Mouse (Mus musculus): ENCODE measurements around the gene Plin5. TPM values are rescaled to one million over a fixed set of nuclear protein-coding genes. Genes with fewer than 3 reads are reported as not detected.

Plin5 gene
- total RNA-seq (2021) = 1 to 10 TPM; 1.2 to 1.9 TPM

DNA sequence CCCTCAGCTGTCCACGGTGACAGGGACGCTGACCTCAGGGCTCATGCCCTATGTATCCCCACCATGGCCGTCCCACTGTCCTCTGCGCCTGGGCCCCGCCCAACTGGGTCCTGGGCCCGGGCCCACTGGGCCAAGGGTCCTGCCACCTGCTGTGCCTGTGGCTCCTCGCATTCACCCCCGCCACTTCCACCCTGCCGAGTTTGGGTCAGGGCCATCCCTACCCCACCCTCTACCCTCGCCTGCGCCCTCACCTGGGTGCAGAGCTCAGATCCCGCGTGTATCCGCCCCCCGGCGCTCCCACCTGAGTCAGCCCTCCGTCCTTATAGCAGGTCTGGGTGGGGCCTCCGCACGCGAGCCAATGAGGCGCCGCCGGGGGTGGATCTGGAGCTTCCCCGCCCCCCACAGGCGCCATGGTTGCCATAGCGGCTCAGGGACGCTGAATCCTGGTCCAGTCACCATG is at the start of gene Plin5:
Plin5 (minus strand) TSS at position 346 of the 460 bp plus-strand sequence.
- DNase-seq = peak; percentile 54
- intact Hi-C loops (cut with DNase I) = no loop called here

DNA sequence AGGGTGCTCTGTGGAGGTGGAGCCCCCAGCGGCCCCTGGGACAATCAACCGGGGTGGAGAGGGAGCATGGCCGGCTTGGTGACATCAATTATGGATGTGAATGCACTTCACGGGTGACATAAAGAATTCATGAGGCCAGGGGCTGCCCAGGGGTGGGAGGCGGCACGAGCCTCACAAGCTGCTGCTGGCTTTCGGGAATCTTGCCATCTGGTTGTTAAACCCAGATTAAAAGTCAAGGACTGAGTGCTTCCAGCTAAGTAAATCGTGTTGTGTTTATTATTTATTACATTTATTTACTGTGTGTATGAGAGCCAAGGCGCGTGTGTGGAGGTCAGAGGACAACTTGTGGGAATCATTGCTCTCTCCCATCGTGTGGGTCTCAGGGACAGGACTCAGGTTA is 48.3 kb upstream of the Plin5 start:
- intact Hi-C loops (cut with DNase I) = no loop called here

DNA sequence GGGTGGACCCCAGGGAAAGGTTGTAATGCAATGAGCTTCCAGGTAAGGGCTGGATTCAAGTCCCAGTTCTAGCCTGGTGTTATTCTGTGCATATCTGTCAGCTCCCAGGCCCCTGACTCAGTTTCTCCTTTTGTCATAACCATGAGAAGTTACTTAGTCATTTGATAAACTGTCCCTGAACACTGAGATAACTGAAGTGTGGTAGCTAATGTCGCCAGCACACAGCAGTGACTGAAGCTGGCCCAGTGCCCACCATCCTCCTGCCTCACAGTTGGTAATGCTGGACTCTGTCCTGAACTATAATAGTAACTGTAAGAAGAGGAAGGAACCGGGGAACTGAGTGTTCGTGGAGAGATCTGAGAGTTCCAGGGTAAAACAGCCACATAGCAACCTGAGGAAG is 47.1 kb upstream of the Plin5 start:
- peak; percentile 54 for DNase-seq
- intact Hi-C loops (cut with DNase I) = no loop called here

More for the DNA sequence above, 48.3 kb upstream of the Plin5 start:
- no peak for DNase-seq

DNA sequence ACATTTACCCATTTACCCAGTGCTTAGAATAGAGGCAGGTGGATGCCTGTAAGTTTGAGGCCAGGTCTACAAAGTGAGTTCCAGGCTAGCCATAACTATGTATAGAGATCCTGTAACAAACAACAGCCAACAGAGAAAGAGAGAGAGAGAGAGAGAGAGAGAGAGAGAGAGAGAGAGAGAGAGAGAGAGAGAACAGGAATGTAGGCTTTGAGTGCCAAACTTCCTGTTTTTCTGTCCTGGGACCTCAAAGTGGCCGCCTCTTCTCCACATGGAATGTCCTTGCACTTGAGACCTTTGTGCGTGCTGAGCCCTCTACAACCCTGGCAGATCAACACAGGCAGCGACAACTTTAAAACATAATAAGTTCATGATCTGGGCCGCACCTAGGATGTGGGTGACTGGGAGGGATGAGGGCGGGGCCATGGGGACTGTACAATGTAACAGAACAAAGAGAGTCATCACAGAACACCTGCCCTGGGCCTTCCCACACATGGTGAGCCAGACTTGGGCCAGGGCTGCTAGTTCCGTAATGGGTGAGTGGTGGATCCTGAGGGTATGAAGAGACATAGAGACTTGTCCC is 46.2 kb upstream of the Plin5 start:
- intact Hi-C loops (cut with DNase I) = no loop called here

DNA sequence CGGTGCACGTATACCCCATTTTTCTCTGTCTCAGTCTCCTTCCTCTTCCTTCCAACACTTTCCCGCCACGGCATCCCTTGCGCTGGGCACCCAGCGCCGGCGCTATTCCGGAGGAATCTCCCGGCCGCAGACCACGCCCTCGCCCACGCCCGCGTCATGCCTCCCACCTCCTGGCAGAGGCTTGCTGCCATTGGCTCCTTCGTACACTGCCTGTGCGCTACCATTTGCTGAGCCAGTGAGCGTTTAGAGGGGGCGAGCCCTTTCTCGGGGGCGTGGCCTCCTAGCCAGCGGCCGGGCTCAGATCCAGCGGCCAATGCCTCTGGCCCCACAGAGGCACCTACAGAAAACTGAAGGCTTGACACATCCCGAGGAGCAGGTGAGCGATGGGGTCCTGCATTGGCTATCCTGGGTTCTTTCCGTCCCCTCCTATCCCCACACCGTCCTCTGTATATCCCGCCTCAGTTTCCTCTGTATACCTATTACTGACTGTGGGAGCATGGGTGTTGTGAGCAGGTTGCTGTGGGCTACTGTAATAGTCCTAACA is 44.9 kb upstream of the Plin5 start, which contains the start of gene Tnfaip8l1:
Tnfaip8l1 (plus strand) TSS at position 247 of the 544 bp plus-strand sequence.
- intact Hi-C loops (cut with DNase I) = no loop called here
- peak; percentile 95 for DNase-seq

More for the DNA sequence above, 46.2 kb upstream of the Plin5 start:
- no peak for DNase-seq

DNA sequence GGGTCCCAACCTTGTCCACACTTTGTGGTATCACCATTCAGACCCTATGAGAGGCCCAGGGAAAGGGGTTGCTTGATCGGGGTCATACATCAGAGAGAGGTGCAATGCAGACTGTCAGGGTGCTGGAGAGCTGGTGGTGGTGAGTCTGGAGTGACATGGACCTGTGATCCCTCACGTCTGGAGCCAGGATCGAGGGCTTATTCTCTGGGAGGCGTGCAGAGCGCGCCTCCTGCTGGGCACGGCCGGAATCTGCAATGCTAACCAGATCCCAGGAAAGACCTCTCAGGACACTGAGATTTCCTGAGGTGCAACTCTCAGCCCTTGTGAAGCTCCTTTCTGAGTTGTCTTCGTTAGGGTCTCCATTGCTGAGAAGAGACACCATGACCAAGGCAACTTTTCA is 42.3 kb upstream of the Plin5 start:
- peak; percentile 59 for DNase-seq
- intact Hi-C loops (cut with DNase I) = no loop called here

DNA sequence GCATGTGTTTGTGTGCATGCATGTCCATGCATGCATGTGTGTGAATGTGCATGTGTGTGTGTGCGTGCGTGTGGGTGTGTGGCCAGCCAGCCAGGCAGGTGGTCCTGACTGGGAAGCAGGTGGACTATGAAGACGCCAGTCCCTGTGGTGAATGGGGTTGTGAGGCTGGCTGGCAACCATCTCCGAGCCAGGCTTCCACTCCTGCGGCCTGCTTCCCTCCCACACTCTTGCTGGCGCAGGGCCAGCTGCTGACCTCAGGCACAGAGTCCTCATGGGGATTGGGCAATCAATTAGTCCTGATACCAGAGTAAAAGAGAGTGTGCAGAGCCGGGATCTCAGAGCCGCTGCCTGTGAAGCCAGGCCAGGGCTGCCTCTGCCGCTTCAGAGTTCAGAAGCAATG is 36.2 kb upstream of the Plin5 start:
- intact Hi-C loops (cut with DNase I) = no loop called here
- peak; percentile 75 for DNase-seq

DNA sequence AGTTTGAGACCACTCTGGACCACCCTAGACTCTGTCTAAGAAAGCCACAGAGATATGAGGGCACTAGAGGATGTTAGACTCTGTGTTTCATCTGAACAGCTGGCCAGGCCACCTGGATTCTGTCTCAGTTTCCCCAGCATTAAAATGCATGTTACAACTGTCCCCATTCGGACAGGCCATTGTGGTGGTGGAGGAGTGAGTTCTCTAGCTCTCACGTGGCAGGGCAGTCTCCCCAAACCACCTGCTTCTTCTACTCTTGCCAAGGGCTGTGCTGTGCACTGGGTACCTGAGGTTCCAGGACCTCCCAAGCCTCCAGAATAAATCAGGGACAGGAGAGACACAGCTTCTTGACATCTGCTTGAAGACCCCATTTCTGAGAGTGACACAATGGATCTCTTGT is 32.5 kb upstream of the Plin5 start:
- intact Hi-C loops (cut with DNase I) = no loop called here
- no peak for DNase-seq

DNA sequence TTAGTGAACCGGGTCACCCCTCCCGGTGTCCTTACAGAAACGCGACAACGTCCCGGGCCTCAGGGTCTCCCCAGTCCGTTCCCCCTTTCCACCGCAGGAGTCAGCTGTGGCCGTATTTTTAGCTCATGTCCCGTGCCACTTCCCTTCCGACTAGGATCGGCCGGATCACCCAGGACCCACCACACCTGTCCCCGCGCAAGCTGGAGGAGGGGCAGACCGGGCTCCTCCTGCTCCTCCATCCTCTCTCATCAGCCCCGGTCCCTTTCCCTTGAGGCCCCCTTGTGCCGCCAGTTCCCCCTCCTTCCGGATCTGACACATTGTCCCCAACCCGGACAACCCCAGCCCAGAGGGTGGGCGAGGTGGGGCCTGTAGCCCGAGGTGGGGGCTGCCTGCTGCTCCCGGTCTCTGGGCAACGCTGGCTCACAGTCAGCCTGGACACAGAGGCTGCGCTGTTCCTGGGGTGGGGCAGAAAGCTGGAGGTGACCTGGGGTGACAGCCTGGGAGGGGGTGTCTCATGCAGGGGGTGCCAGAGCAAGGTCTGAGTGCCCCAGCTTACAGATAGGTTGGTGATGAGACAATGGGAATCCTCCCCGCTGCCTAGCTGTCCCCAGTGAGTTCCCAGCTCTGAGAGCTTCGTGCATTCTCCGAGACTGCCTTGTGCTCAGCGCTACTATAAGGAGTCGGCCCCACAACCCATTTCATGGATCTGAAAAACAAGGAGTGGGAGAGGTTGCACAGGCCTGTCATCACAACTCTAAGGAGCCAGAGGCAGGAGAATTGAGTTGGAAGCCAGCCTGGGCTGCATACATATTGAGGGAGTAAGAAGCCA is 31.6 kb upstream of the Plin5 start:
- intact Hi-C loops (cut with DNase I) = no loop called here
- DNase-seq = no peak

DNA sequence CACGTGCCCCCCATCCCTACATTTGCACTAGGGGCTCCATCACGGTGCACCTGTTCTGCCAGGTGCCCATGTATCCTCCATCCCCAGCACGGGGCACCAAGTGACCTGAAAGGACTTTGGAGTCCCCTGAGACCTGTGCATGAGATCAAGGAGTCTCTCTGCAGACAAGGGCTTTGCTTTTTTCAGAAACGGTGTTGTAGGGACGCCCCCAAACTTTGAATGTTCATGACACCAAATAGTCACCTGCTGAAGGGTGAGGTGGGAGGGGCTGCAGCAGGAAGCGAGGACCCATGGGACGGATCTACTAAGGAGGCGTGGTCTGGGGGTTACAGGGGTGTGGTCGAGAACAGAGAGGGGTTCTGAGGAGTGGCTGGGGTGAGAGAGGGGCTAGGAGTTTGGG is 30.9 kb upstream of the Plin5 start:
- intact Hi-C loops (cut with DNase I) = no loop called here

DNA sequence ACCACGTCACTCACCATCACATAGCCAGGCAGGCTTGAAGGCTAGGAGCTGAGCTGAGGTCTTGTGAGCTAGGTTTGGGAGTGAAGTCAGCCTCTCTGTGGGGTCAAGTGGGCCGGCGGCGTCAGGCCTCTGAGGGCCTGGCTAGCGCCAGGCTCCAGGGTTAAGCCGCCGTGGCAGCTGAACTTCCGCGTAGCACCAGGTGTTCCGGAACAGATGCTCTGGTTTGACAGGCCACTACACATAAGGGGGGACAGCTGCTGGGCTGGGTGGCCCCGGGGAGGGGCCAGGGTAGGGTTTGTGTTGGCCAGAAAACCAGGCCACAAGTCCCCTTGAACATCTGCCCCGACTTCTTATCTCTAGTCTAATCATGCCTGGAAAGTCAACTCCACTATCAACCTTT is 30.0 kb upstream of the Plin5 start:
- intact Hi-C loops (cut with DNase I) = no loop called here

More for the DNA sequence above, 30.9 kb upstream of the Plin5 start:
- no peak for DNase-seq

DNA sequence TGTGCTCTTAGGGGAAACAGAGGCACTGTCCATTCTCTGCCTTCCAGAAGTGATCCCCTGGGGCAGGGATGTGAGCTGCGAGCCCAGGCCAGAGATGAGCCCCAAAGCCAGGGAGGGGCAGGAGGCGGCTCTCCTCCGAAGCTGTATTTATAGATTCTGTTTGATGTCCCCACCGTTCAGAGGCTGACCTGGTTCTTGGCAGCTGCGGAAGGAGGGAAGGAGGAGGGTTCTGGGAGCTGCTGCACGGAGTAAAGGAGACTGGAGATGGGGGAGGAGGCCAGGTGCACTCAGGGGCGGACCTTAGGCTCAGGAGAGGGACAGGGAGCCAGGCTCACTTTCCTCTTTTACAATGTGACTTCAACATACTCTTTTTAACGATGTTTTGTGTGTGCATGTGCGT is 28.7 kb upstream of the Plin5 start:
- no peak for DNase-seq
- intact Hi-C loops (cut with DNase I) = no loop called here

More for the DNA sequence above, 30.0 kb upstream of the Plin5 start:
- no peak for DNase-seq

DNA sequence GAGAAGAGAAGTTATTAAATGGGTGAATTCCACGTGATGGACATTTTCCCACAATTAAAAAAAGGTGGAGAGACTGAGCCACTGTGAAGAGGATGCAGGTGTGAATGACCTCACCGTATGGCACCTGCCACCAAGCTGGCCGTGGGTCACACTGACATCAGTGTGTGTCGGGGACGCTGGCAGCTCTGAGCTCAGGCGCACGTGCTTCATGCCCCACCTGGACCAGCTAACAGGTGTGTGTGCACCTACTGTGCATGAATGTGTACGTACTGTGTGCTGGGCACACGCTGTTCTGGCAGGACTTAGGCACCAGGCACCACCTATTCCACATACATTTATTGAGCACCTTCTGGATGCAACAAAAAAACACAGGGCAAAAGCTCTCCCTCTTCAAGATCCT is 27.1 kb upstream of the Plin5 start:
- DNase-seq = no peak
- intact Hi-C loops (cut with DNase I) = no loop called here

DNA sequence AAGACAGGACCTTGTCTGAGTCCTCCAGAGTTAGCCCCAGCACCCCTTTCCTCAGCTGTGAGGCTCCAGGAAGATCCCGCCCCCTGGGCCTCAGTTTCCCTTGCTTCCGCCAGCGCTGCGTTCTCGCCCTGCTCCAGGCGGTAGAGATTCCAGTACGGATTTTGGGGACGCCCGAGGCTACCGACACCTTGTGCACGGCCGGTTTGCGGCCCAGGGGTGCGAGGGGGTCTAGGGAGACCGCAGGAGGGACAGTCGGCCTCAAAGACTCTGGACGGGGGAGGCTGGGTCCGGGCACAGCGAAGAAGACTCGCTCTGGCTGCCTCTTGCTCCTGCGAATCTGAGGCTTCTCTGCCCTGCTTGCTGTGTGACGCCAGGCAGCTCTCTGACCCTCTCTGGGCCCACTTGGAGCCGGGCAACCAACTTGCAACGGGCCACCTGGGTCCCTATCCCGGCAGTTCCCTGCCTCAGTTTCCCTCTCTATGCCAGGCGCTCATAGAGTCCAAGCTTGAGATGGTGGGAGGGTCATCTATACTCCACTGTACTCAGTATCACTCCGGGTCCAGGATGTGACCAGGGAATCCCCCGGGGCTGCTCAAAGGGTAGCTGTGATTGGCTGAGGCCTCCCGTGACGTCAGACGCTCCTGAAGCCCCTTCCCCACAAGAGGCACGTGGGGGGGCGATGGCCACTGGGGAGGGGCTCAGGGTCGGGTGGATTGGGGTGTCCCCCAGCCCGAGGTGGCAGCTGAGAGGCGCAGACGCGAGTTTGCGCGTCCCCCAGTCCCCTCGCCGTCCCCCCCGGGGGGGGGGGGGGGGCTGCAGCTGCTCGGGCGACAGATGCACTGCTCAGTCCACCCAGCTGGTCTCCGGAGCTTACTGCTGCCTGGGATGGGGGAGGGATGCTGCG is 24.6 kb upstream of the Plin5 start:
- intact Hi-C loops (cut with DNase I) = no loop called here
- peak; percentile 55 for DNase-seq

DNA sequence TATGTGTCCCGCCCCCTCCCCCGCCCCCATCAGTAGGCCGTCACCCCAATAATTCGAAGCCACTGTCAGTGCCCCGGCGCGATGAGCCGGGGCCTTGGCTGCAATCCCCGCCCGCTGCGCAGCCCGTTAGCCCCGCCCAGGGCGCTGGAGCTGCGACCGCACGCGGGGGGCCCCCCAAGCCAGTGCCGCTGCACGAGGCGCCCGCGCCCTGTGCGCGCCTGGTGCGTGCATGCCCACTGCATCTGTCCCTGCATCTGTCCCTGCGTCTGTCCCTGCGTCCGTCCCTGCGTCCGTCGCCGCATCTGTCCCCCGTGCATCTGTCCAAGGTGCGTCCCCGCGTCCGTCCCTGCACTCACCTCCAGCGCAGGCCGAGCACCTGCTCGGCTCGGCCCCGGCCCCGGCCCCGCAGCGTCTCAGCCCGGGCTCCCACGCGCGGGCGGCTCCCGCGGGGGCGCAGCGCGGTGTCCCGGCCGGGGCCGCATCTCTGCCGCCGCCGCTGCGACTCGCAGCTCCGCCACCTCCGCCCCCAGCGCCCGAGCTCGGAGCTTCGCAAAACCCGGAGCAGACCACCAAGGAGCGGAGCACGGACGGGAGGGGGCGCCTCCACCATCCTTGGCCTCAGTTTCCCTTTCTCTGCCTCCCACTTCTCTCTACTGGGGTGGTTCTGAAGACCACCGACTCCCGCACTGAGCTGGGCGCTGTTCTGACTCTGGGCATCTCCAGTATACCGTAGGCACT is 22.6 kb upstream of the Plin5 start, which contains the start of gene Sema6b:
Sema6b (minus strand) TSS at position 486 of the 738 bp plus-strand sequence.
- intact Hi-C loops (cut with DNase I) = no loop called here
- peak; percentile 73 for DNase-seq

DNA sequence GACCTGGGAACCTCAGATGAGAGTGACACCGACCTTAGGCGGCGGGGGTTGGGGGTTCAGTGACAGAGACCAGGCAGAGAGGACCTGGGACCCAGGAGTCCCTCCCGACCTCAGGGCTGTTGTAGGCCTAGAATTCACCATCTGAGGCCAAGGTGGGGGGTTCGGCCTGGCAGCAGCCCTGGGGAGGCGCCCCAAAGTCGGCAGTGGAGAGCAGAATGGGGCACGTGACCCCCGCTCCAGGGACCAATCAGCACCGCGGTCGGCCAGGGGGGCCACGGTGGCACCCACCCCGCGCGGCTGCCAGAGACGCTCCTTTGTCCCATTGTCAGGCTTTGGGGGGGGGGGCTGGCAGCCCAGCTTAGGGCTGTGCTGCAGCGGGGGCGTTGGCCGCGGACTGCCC is 22.0 kb upstream of the Plin5 start:
- DNase-seq = no peak
- intact Hi-C loops (cut with DNase I) = no loop called here

DNA sequence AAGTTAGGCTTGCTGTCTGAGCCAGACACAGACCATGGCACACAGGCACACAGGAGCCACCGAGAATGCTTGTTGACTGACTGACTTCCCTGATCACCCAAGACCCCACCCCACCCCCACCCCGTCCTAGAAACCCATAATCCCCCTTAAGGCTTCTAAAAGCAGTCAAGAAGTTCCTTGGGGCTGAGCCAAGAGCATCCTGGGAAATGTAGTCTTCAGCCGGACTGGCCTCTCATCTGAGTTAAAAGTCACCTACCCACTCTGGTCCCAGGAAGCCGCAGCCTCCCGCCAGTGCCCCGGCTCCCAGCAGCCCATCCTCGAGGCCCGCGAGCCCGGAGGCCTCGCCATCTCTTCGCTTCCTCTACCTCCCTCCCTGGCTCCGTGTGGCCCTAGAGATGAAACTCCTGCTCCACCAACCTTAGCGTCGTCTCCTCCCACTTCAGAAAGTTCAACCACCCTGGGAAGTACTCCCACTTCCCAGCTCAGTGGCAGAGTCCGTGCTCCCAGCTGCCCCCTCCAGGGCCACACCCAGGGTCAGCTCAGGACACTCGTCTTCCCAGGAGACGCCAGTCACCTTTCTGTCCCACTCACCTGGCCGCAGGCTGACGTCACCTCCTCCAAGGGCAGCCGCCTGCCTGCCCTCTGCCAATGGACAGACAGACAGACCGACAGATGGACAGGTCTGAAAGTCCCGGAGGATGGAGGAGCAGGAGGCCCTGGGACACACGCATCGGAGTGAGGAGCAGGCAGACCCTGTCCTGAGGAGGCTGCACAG is 20.6 kb upstream of the Plin5 start:
- DNase-seq = no peak
- intact Hi-C loops (cut with DNase I) = no loop called here

DNA sequence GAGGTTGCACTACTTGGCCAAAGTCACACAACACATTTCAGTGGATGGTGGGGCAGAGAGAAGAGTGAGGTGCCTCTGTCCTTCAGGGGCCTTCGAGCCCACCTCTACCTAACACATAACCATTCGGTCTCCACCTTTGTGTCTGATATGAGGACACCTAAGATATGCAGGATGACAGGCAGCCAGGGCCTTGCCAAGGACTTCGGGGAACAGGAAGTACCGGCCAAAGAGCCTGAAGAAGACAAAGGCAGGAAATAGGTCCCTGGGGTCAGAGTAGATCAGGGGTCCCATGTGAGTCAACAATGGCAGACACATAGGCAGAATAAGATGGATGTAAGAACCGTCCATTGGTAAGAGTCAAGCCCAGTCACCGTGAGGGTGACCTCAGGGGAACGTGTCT is 19.2 kb upstream of the Plin5 start:
- intact Hi-C loops (cut with DNase I) = no loop called here

DNA sequence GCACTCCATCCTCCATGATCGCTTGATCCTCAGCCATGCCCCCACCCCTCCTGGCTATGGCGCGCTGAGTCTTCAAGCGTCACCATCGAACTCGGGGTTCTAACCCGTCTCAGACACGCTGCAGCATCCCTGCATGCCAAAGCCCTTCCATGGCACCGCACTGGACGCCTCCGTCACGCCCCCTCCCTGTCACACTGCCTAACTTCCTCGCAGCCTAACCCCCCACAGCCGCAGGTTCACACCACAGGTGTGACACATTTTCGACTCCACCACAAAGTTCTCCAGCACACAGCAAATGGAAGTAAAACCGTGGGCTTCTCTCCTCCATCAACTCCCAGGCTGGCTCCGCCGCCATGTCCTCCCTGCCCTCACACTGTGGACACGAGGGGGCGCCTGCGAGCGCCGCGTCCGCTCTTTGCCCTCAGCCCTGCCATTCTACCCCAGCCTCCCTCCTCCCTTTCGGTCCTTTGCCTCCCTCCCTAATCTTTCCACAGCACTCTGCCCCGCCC is 17.1 kb upstream of the Plin5 start:
- intact Hi-C loops (cut with DNase I) = no loop called here
- DNase-seq = peak; percentile 68

More for the DNA sequence above, 19.2 kb upstream of the Plin5 start:
- no peak for DNase-seq
